Mouse (Mus musculus) heart, postnatal 0 days (tissue): ENCODE measurements around the gene Nanos3.

Experiments used
- CTCF ChIP-seq: IDR thresholded peaks from 2 replicates; pipeline ENCODE4 v1.5.1; 2016; ENCODE audit warnings: antibody characterized with exemption, control low read depth, low read depth
- EP300 ChIP-seq: IDR thresholded peaks from 2 replicates; pipeline ENCODE4 v1.6.1; 2016; ENCODE audit warnings: antibody characterized with exemption, low read depth

GRCm38 (mm10) chr8:84194224-84194743, 9.3 kb upstream of the Nanos3 start:
- TF ChIP-seq CTCF (no peak), EP300 (no peak)
